Mouse (Mus musculus) spleen, embryonic (tissue): Measurements from ENCODE around the gene Il9.

Source experiments
- CTCF ChIA-PET: fragments of 350-600 bp; sonication (Branson Sonifier 250); formaldehyde crosslinking; loops from one replicate; lab custom pipeline; 2022; lab: Charles Lee

Il9 gene

DNA sequence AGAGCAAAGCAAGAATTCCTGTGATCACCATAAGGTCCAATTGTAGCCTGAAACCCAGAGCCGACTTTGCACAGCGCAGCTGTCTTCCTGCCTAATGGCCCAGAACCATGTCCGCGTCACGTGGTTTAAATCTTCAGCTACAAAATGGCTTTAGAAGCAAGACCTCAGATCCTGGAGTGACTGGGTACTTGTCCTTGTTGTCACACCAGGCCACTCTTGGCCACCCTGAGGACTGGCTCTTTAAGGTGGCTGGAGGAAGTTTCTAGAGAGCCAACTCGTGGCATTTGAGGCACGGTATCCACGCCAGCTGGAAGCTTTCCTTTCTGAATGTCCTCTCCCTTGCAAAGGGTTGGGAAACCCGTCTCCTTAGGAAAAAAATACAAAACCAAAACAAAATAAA lies 10.1 kb downstream of the Il9 start:
- CTCF ChIA-PET: no interaction called here

- CTCF ChIA-PET: interaction anchor here (0.5 kb wide), 1 partner anchor 60 kb away, joined by 3 read pairs; no protein-coding TSS in a partner anchor
These were observed 10.8 kb downstream of the Il9 start for GRCm38 (mm10) chr13:56471211-56471610.

- CTCF ChIA-PET: no interaction called here
These were observed 13.5 kb downstream of the Il9 start for GRCm38 (mm10) chr13:56468536-56468935.

DNA sequence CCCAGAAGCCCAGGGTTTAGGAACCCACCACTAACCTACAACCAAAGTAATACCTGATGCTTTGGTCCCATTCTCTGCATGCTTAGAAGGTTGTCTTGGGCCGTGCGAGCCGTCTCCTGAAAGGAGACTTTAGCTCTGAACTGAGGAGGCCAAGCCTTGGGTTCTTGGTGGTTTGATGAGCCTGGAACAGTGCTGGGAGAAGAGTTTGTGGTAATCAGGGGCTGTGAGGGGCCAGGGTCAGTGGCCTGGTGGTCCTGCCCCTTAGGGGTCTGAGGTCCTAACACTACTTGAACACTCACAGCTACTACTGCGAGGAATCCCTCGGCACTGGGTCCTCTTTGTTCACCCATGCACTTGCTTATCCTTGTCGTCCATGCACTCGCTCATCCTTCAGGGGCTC lies 14.3 kb downstream of the Il9 start:
- CTCF ChIA-PET: no interaction called here

- CTCF ChIA-PET: no interaction called here
These were observed 18.3 kb downstream of the Il9 start for GRCm38 (mm10) chr13:56463750-56464149.

DNA sequence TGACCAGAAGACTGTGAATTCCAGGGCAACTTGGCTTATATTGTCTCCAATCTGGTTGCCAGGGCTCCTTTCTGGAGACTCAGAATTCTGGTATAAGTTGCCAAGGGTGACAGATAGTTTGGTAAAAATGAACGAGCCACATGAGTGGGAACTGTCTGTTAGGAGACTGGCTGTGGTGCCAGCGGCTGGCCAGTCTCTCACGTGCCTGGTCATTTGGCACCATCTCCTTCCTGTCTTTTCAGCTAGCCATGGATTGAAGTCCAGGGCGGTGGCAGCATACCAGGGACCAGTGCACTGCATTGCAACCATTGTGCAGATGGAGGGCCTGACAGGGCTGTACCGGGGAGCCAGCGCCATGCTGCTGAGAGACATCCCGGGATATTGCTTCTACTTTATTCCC lies 18.8 kb downstream of the Il9 start:
- CTCF ChIA-PET: no interaction called here

DNA sequence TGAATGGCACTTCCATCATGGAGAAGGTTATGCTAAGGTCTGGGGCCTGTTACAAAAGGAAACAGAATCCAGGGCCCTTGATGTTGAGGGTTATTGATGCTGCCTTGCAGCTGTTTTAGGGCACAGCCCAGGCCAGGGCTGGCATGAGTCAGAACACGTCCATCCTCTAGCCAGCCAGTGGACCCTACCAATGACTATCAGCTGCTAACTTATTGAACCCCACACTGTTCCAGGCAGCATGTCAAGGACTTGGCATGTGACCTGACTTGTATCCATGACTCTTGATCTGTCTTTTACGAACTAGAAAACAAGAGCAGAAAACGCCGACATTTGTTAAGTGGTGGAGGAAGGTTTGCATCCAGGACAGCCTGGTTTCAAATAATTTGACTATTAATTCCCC lies 19.3 kb downstream of the Il9 start:
- CTCF ChIA-PET: no interaction called here

GRCm38 (mm10) chr13:56461460-56461859 lies 20.6 kb downstream of the Il9 start:
- CTCF ChIA-PET: no interaction called here

DNA sequence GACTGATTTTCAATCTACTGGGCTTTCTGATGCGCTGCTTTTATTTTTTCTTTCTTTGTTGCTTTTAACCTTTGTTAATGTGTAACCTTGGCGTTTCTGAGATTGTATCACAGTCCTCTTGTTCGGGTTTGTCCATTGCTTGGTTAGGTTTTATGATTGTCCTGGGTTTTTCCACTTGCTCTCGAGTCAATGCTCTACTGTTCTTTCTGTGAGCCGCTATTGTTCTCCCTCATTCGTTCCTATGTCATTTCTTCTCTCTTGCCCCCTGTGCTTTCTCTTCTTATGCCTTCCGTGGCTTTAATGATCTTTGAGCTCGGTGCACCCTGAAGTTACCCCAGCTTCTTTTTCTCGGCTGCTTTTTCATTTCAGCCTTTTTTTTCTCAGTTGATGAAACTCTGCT lies 24.0 kb downstream of the Il9 start:
- CTCF ChIA-PET: no interaction called here

GRCm38 (mm10) chr13:56450035-56450434 lies 32.0 kb downstream of the Il9 start:
- CTCF ChIA-PET: no interaction called here

GRCm38 (mm10) chr13:56449239-56450030 lies 32.6 kb downstream of the Il9 start:
- CTCF ChIA-PET: no interaction called here

- CTCF ChIA-PET: no interaction called here
These were observed 37.0 kb downstream of the Il9 start for GRCm38 (mm10) chr13:56444996-56445395.

DNA sequence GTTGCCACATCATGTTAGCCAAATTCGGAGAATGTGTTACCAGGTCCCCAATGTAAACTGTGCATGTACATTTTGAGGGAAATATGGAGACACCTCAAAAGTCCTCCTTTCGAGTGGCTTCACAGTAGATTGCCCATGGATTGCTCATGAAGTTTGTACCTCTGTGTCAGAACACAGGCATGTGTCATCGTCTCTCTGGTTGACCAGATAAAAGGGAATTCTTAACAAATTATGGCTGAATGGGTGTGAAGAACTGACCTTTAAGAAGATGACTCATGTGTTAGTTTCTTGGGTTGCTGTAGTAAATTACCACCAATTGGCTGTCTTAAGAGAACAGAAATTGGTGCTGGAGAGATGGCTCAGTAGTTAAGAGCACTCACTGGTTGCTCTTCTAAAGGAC lies 37.9 kb downstream of the Il9 start:
- CTCF ChIA-PET: no interaction called here

GRCm38 (mm10) chr13:56443411-56443810 lies 38.6 kb downstream of the Il9 start:
- CTCF ChIA-PET: no interaction called here

GRCm38 (mm10) chr13:56438211-56439075 lies 43.6 kb downstream of the Il9 start, which contains the start of gene Slc25a48:
Slc25a48 (plus strand) TSS chr13:56438355.
- CTCF ChIA-PET: no interaction called here

DNA sequence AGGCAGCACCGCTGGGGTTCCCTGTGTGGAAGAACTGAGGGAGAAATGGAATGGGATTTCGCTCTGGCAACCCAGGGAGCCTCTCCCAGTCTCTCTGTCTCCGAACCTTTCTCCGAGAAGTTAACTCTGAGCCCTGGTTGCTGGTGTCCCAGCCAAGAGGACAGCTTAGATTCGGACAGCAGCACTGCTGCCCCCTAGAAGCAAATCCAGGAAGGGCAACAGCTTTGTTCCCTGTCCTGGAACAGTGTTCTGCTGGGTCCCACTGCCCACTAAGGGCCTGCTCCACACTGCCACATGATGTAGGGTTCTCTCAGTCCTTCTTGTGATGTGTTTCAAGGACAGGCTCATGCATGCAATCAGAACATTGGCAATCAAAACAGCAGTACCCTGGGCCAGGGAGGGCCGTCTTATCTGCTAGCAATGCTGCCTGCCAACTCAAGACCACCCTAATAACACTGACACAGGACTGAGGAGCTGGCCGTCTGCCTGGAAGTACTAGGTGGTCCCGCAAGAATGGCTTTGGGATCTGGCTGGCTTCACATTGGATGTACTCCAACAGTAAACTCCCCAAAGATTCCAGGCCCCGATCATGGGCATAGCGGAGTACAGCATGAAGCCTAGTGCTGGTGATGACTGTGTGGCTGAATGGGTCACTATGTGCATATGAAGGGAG lies 46.3 kb downstream of the Il9 start:
- CTCF ChIA-PET: no interaction called here

DNA sequence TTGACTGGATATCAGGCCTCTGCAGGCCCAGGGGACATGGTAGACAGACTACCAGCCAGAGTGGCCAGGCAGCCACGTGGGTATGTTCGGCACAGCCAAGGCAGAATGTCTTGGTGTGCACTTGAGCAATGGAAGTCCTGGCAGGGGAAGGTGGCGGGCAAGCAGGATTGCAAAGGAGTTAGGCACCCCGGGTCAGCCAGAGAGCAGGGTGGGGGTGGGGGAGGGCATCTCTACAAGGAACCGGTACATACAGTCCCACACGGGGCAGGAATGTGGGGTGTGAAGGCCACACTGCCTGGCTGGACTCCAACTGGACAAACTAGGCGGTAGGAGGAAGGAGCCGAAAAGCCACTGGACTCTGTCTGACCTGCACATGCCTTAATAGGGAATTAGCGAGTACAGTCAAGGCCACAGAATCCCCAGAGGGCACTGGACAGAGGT lies 47.7 kb downstream of the Il9 start:
- CTCF ChIA-PET: no interaction called here

DNA sequence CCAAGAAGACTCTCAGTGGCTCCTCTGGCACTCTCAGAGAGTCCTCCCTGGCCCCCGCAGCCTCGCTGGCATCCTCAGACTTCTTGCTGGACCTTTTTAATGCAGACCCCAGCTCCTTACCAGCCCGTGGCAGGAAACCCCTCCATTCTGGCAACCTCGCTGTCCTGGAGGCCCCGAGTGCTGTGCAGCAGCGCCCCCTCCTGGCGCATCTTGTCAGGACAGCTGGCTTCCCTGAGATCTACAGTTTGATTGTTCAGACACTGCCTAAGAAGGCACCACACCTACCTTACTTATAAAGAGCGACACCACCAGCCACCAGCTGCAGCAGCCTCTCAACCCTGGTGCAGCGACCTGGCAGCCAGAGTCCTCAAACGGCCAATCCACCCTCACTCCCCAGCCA lies 48.6 kb downstream of the Il9 start:
- CTCF ChIA-PET: no interaction called here

DNA sequence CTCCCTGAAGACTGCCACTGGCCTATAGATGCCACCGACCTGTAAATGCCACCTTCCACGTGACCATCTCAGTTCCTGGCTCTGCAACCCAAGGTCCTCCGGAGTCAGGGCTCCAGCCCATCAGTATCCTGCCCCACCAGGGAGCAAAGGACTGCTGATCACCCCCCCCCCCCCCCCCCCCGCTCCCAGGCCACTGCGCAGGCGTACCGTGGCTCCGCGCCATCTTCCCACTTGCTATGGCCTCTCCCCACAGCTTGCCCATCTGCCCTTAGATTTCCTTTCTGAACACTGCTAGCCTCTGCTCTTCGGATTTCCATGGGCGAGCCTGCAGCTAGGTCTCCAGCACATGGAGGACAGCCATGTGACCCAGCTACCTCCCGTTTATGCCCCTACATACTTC lies 49.5 kb downstream of the Il9 start:
- CTCF ChIA-PET: no interaction called here
